Mouse (Mus musculus) C2C12 (cell line): Measurements from ENCODE around the gene Masp2.

ENCODE experiments used
- CEBPB ChIP-seq: IDR thresholded peaks from one replicate; pipeline ENCODE4 v1.6.1; 2011; ENCODE audit warnings: low read depth, mild to moderate bottlenecking, control low read depth, moderate library complexity
- CTCF ChIP-seq: IDR thresholded peaks from one replicate; pipeline ENCODE4 v1.5.1; 2011; ENCODE audit not compliant: control insufficient read depth, insufficient read depth, insufficient read length
- FOSL1 ChIP-seq: IDR thresholded peaks from one replicate; pipeline ENCODE4 v1.8.0; 2011; ENCODE audit warnings: mild to moderate bottlenecking, low read length; ENCODE audit not compliant: poor library complexity, insufficient read depth, severe bottlenecking
- MYOG ChIP-seq: IDR thresholded peaks from one replicate; pipeline ENCODE4 v1.6.1; 2011; ENCODE audit not compliant: control insufficient read depth, insufficient read length; ENCODE audit errors: extremely low read depth
- USF1 ChIP-seq: IDR thresholded peaks from one replicate; pipeline ENCODE4 v1.6.1; 2011; ENCODE audit warnings: low read depth, mild to moderate bottlenecking, control low read depth, moderate library complexity

DNA sequence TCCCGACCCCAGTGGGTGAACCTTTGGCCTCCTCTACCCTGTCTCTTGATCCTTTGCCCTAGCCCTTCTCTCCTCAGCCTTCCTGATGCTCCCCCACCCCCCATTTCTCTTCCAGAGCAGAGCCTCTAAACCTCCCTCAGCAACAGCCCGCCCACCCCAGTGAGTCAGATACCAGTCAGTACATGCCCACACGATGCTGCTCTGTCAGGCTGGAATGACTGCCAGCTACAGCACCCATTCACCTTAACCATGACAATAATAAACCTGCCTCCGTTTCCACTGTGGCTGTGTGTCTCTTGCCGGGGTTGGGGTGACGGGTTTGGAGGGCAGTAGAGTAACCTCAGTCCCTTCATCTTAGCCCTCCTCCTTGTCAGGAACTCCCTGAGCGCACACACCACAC, 1.8 kb downstream of the Masp2 start:
- TF ChIP-seq CTCF (no peak), USF1 (no peak), MYOG (no peak), FOSL1 (no peak), CEBPB (no peak)
